ENCODE assay signal across 13 mouse cellular contexts in genomic region chr1:151035766-151036165, GRCm38 (mm10). TPM values are rescaled to one million over a fixed set of nuclear protein-coding genes. Genes with fewer than 3 reads are reported as not detected.
"Had no signal": no experiment of that assay in that cellular context is flagged by ENCODE, and none has a peak within 500 bp of the region (broad histone marks: within the 10 kb centered on the region; RNA-seq: fewer than 3 reads in every experiment).

No protein-coding gene starts in this region.

- H3K27ac ChIP-seq: left cerebral cortex, adult 2 months; limb, embryonic 10.5 days; liver, embryonic 13.5 days; lung, embryonic 15.5 days; macrophage; midbrain, embryonic 12.5 days; neural tube, embryonic 15.5 days; stomach, postnatal 0 days had no signal

- H3K4me3 ChIP-seq: left cerebral cortex, adult 2 months; limb, embryonic 10.5 days; liver, embryonic 13.5 days; lung, embryonic 15.5 days; midbrain, embryonic 12.5 days; neural tube, embryonic 15.5 days had no signal

- H3K4me2 ChIP-seq: liver, embryonic 13.5 days; lung, embryonic 15.5 days; midbrain, embryonic 12.5 days; neural tube, embryonic 15.5 days had no signal

- H3K4me1 ChIP-seq: limb, embryonic 10.5 days; midbrain, embryonic 12.5 days; neural tube, embryonic 15.5 days had no signal

- H3K9me3 ChIP-seq: limb, embryonic 10.5 days; liver, embryonic 13.5 days; lung, embryonic 15.5 days; midbrain, embryonic 12.5 days; neural tube, embryonic 15.5 days had no signal

- H3K27me3 ChIP-seq: liver, embryonic 13.5 days; lung, embryonic 15.5 days; midbrain, embryonic 12.5 days; neural tube, embryonic 15.5 days had no signal

- H3K36me3 ChIP-seq: limb, embryonic 10.5 days; liver, embryonic 13.5 days; lung, embryonic 15.5 days; midbrain, embryonic 12.5 days; neural tube, embryonic 15.5 days had no signal

- H3K9ac ChIP-seq: liver, embryonic 13.5 days; liver, postnatal 0 days; lung, embryonic 15.5 days; midbrain, embryonic 12.5 days; neural tube, embryonic 15.5 days had no signal

- DNase-seq: liver, embryonic 13.5 days; liver, postnatal 0 days; lung, postnatal 14 days; right cerebral cortex, adult 18-20 months; right cerebral cortex, postnatal 25 days; thymus, postnatal 14 days had no signal

RNA-seq across cellular contexts. Expression of gene Hmcn1, which starts 42.5 kb away (rescaled TPM):
- polyA plus RNA-seq: macrophage had no signal
